Mouse (Mus musculus) stomach, postnatal 0 days (tissue): ENCODE data around the gene Lgals12.

Source experiments
- CTCF ChIP-seq: IDR thresholded peaks from 2 replicates; pipeline ENCODE4 v1.5.1; 2016; ENCODE audit warnings: antibody characterized with exemption, low read depth, mild to moderate bottlenecking, moderate library complexity
- EP300 ChIP-seq: optimal IDR thresholded peaks from 2 replicates; pipeline ENCODE3; 2016; ENCODE audit warnings: antibody characterized with exemption

GRCm38 (mm10) chr19:7559986-7560385 is 47.0 kb downstream of the Lgals12 start:
- no peak for TF ChIP-seq CTCF
- no peak for TF ChIP-seq EP300
